Mouse (Mus musculus) limb, embryonic 10.5 days (tissue): ENCODE data around the gene Eef1a2. TPM values are rescaled to one million over a fixed set of nuclear protein-coding genes. Genes with fewer than 3 reads are reported as not detected.

Experiments
- DNase-seq: peaks from one replicate; pipeline ENCODE4 v3.0.0-alpha.2; 2017; ENCODE audit warnings: low spot score
- H3K27ac ChIP-seq: fragments of 300-500 bp; sonication (generic); 2 replicates; pipeline ENCODE4 v1.5.1; 2016; ENCODE audit warnings: mild to moderate bottlenecking
- H3K27me3 ChIP-seq: fragments of 300-500 bp; sonication (generic); 2 replicates; pipeline ENCODE4 v1.6.1; 2016; ENCODE audit warnings: low read depth, mild to moderate bottlenecking; ENCODE audit not compliant: poor library complexity, severe bottlenecking
- H3K36me3 ChIP-seq: fragments of 300-500 bp; sonication (generic); 2 replicates; pipeline ENCODE4 v1.6.1; 2016; ENCODE audit warnings: mild to moderate bottlenecking, moderate library complexity
- H3K4me1 ChIP-seq: fragments of 300-500 bp; sonication (generic); 2 replicates; pipeline ENCODE4 v1.6.1; 2016
- H3K4me3 ChIP-seq: fragments of 300-500 bp; sonication (generic); 2 replicates; pipeline ENCODE4 v1.5.1; 2016; ENCODE audit warnings: mild to moderate bottlenecking, moderate library complexity
- H3K9me3 ChIP-seq: fragments of 300-500 bp; sonication (generic); replicated peaks from 2 replicates; pipeline ENCODE4 v1.6.1; 2016; ENCODE audit warnings: mild to moderate bottlenecking
- WGBS: fragments of 180-500 bp; shearing (Covaris S2); methylation state at CpG from one replicate; pipeline ENCODE4 v1.1.7; 2016; 5-methylcytosine and 5-hydroxymethylcytosine counted together
- polyA plus RNA-seq: library from polyadenylated mRNA; unstranded; fragments of >200 nt; fragmentation: Nextera tagmentation; extraction: Ambion mirVana; gene quantifications from 2 replicates; pipeline ENCODE4 v1.2.1, GENCODE M21; 2016

Gene Eef1a2
- polyA plus RNA-seq, 1 experiment from 2014 or later = not detected

GRCm38 (mm10) chr2:181142703-181143135, 14.1 kb downstream of the Eef1a2 start:
- Histone ChIP-seq H3K27ac (no peak overlapping the region), H3K27me3 (peaks cover 59% of the 10 kb centered on the region), H3K36me3 (no peaks in the 10 kb centered on the region), H3K4me1 (peaks cover 8% of the 10 kb centered on the region), H3K4me3 (no peak overlapping the region), H3K9me3 (no peaks in the 10 kb centered on the region)
- DNase-seq = no peak
- 67% methylated on average over 8 of the region's 8 CpGs for WGBS

- Histone ChIP-seq H3K27ac (no peak overlapping the region), H3K4me3 (no peak overlapping the region), H3K4me1 (peaks cover 6% of the 10 kb centered on the region), H3K27me3 (peaks cover 54% of the 10 kb centered on the region), H3K9me3 (no peaks in the 10 kb centered on the region), H3K36me3 (no peaks in the 10 kb centered on the region)
- DNase-seq = no peak
- 90% methylated on average over 5 of the region's 5 CpGs for WGBS
Observed at GRCm38 (mm10) chr2:181139641-181140193, 17.1 kb downstream of the Eef1a2 start.

- under 1% methylated on average over 6 of the region's 6 CpGs for WGBS
- peaks cover 64% of the 10 kb centered on the region for H3K27me3 ChIP-seq
- H3K4me3 ChIP-seq = no peak overlapping the region
- H3K4me1 ChIP-seq = peaks cover 15% of the 10 kb centered on the region
- H3K9me3 ChIP-seq = no peaks in the 10 kb centered on the region
- H3K36me3 ChIP-seq = no peaks in the 10 kb centered on the region
- peak; percentile 85 for DNase-seq
- no peak overlapping the region for H3K27ac ChIP-seq
Observed at GRCm38 (mm10) chr2:181136934-181137333, 19.9 kb downstream of the Eef1a2 start.

DNA sequence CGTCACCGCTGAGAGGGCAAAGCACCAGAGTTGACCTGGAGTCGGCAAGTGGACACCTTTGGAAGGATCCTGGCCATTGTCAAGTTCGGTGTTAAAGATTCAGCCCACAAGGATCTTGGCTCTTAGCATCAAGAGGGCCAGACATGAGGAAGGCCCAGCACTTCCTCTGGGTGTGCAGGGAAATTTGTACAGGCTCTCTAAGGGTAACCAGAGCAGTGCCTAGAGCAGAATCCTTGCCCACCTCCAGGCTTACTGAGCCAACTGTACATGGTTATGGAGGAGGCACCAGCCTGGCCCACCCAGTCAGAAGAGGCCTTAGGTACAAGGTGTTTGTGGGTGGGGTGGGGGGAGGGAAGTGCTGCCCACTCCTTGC, 21.4 kb downstream of the Eef1a2 start:
- Histone ChIP-seq H3K4me3 (peak overlapping the region; percentile 61), H3K27ac (no peak overlapping the region), H3K4me1 (peaks cover 15% of the 10 kb centered on the region), H3K27me3 (peaks cover 72% of the 10 kb centered on the region), H3K36me3 (no peaks in the 10 kb centered on the region), H3K9me3 (no peaks in the 10 kb centered on the region)
- WGBS = 15% methylated on average over 4 of the region's 4 CpGs
- no peak for DNase-seq

DNA sequence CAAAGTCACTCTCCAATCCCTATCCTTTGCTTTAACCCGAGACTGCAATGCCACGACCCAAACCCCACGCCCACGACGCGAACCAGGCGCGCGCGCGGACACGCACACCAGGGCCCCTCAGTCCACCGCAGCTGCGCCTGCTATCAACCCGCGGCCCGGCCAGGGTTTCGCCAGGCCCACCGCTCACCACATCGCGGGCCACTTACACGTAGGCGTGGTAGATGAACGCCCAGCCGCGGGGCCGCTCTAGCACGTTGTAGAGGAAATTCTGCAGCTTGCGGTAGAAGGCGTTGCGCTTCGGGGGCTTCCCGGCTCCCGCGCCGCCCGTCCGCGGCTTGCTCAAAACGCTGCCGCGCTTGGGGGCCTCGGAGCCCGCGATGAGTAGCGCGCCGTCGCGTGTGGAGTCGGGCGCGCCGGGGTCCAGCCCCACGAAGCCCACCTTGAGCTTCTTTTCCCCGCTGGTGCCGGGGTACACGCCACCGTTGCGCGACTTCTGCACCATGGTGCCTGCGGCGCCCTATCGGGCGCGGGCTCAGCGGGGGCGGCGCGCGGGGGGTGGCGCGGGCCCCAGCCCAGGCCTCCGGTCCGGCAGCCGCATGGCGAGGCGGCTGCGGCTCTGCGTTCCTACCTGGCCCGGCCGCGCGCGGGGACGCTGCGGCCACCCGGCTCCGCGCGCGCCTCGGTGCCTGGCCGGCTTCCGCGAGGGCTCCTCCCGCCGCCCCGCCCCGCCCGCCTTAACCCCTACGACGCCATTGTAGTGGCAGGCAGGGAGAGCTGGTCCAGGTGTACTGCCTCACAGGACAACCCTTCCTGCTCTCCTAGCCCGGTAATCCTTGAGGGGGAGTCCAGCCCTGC, 22.0 kb downstream of the Eef1a2 start, which contains the start of gene Kcnq2:
Gene Kcnq2, minus strand, starts transcription at position 710 of the 855 bp plus-strand sequence.
- peak; percentile 50 for DNase-seq
- WGBS = under 1% methylated on average over 104 of the region's 104 CpGs
- H3K4me1 ChIP-seq = peaks cover 15% of the 10 kb centered on the region
- peak within 1 kb of the TSS; percentile 61 for H3K4me3 ChIP-seq
- no peaks in the 10 kb centered on the region for H3K36me3 ChIP-seq
- no peak within 1 kb of the TSS; the same call in 1 of the 2 replicates for H3K27ac ChIP-seq
- peaks cover 70% of the 10 kb centered on the region for H3K27me3 ChIP-seq
- H3K9me3 ChIP-seq = no peaks in the 10 kb centered on the region

GRCm38 (mm10) chr2:181133837-181134590, 22.8 kb downstream of the Eef1a2 start:
- Histone ChIP-seq H3K4me1 (peaks cover 15% of the 10 kb centered on the region), H3K27me3 (peaks cover 62% of the 10 kb centered on the region), H3K4me3 (peak overlapping the region; percentile 61), H3K27ac (no peak overlapping the region), H3K36me3 (no peaks in the 10 kb centered on the region), H3K9me3 (no peaks in the 10 kb centered on the region)
- DNase-seq = no peak
- WGBS = 12% methylated on average over 20 of the region's 22 CpGs

GRCm38 (mm10) chr2:181130245-181130644, 26.6 kb downstream of the Eef1a2 start:
- WGBS = 72% methylated on average over 4 of the region's 4 CpGs
- H3K27ac ChIP-seq = no peak overlapping the region
- H3K9me3 ChIP-seq = no peaks in the 10 kb centered on the region
- H3K36me3 ChIP-seq = no peaks in the 10 kb centered on the region
- peaks cover 14% of the 10 kb centered on the region for H3K4me1 ChIP-seq
- peaks cover 41% of the 10 kb centered on the region for H3K27me3 ChIP-seq
- no peak overlapping the region for H3K4me3 ChIP-seq
- DNase-seq = no peak

GRCm38 (mm10) chr2:181128963-181129362, 27.9 kb downstream of the Eef1a2 start:
- 82% methylated on average over 4 of the region's 4 CpGs for WGBS
- no peak for DNase-seq
- H3K4me1 ChIP-seq = peaks cover 1% of the 10 kb centered on the region
- no peaks in the 10 kb centered on the region for H3K9me3 ChIP-seq
- H3K27ac ChIP-seq = no peak overlapping the region
- peaks cover 28% of the 10 kb centered on the region for H3K27me3 ChIP-seq
- H3K36me3 ChIP-seq = no peaks in the 10 kb centered on the region
- H3K4me3 ChIP-seq = no peak overlapping the region

- H3K4me1 ChIP-seq = no peaks in the 10 kb centered on the region
- 44% methylated on average over 3 of the region's 3 CpGs for WGBS
- H3K4me3 ChIP-seq = no peak overlapping the region
- H3K27me3 ChIP-seq = peaks cover 16% of the 10 kb centered on the region
- DNase-seq = no peak
- H3K9me3 ChIP-seq = no peaks in the 10 kb centered on the region
- H3K36me3 ChIP-seq = no peaks in the 10 kb centered on the region
- no peak overlapping the region for H3K27ac ChIP-seq
Observed at GRCm38 (mm10) chr2:181127786-181128185, 29.0 kb downstream of the Eef1a2 start.

GRCm38 (mm10) chr2:181125726-181126455, 30.9 kb downstream of the Eef1a2 start:
- Histone ChIP-seq H3K27me3 (no peaks in the 10 kb centered on the region), H3K27ac (no peak overlapping the region), H3K4me1 (no peaks in the 10 kb centered on the region), H3K9me3 (no peaks in the 10 kb centered on the region), H3K4me3 (no peak overlapping the region), H3K36me3 (no peaks in the 10 kb centered on the region)
- 51% methylated on average over 7 of the region's 7 CpGs for WGBS
- peak; percentile 50 for DNase-seq

DNA sequence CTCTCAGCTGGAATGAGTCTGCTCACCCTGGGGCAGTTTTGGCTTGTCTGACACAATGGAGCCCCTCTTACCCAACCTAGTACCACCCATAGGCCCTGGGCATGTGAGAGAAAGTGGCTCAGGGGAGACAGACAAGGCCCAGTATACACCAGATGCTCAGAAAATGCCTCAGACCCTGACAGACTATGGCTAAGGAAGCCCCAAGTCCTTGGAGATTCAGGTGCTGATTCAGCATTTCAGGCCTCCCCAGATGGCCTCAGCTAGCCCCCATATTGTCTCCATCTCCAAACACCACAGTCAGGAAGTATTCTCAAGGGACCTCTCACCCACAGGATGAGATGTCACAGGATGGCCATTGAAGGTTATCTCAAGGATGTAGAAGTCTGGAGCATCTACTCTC, 34.2 kb downstream of the Eef1a2 start:
- no peak for DNase-seq

DNA sequence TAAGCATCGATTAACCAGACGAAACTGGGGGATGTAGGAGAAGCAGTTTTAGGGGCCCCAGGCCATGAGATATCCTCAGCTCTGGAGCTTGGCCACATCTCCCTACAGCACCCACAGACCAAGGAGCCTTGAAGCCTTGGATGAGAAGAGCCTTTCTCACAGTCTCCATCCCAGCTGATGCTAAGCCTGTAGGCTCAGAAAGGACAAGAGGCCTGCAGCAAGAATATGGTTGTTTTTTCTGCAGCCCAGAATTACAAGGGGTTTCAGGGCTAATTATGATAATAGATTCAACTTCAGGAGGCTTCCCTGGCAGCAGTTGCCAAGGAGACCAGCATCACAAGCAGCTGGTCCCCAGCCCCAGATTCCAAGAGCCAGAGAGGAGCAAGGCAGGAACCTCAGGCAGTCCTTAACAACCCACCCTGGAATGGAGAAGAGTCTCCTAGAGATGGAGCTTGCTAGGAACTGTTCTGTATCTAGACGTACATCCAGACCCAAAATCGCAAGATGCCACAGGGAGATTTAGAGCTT, 35.8 kb downstream of the Eef1a2 start:
- H3K4me3 ChIP-seq = no peak overlapping the region
- H3K4me1 ChIP-seq = no peaks in the 10 kb centered on the region
- H3K27me3 ChIP-seq = no peaks in the 10 kb centered on the region
- no peaks in the 10 kb centered on the region for H3K36me3 ChIP-seq
- no peaks in the 10 kb centered on the region for H3K9me3 ChIP-seq
- H3K27ac ChIP-seq = no peak overlapping the region
- WGBS = 89% methylated on average over 4 of the region's 4 CpGs
- DNase-seq = no peak

More for the DNA sequence above, 34.2 kb downstream of the Eef1a2 start:
- Histone ChIP-seq H3K4me3 (no peak overlapping the region), H3K4me1 (no peaks in the 10 kb centered on the region), H3K27ac (no peak overlapping the region), H3K27me3 (no peaks in the 10 kb centered on the region), H3K36me3 (no peaks in the 10 kb centered on the region), H3K9me3 (no peaks in the 10 kb centered on the region)
